Comparison of ENCODE assay signal across 18 mouse cellular contexts in the genomic region with DNA sequence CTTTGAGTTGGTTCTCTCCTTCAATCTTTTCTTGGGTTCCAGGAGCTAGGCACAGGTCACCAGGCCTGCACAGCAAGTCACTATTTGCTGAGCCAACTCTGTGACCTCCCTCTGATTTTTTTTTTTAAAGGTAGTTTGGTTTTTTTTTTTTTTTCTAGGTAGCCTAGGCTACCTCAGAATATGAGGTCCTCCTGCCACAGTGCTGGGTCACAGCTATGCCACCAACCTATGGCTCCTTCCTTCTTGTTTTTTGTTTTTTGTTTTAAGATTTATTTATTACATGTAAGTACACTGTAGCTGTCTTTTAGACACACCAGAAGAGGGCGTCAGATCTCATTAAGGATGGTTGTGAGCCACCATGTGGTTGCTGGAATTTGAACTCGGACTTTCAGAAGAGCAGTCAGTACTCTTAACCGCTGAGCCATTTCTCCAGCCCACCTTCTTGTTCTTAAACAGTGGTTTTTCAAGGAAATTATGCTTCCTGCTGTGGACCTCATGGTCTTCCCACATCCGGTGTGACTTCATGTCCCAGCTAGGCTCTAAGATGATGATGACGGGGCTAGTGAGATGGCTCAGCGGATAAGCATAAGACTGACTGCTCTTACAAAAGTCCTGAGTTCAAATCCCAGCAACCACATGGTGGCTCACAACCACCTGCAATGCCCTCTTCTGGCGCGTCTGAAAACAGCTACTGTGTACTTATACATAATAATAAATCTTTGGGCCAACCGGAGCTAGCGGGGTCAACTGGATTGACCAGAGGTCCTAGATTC. TPM values are rescaled to one million over a fixed set of nuclear protein-coding genes. Genes with fewer than 3 reads are reported as not detected.
DNase-seq lines count a peak whose midpoint lies in the region; ATAC-seq and TF ChIP-seq lines count a peak whose summit lies in the region.
"Had no signal": no experiment of that assay in that cellular context is flagged by ENCODE, and none has a peak within 500 bp of the region (broad histone marks: within the 10 kb centered on the region; RNA-seq: fewer than 3 reads in every experiment).

No protein-coding gene starts in this region.

- H3K27ac ChIP-seq in liver, embryonic 14.5 days = no peak overlapping the region
- H3K27ac ChIP-seq in ES-E14 (ENCODE audit: insufficient read depth, low read depth, low read length, poor library complexity, severe bottlenecking) = no peak overlapping the region
- H3K27ac ChIP-seq in neural tube, embryonic 15.5 days (replicated peaks) = no peak overlapping the region
- H3K27ac ChIP-seq: forebrain, embryonic 12.5 days; limb, embryonic 13.5 days; neural tube, embryonic 13.5 days had no signal

- in situ Hi-C loops in ES-E14 (cut with MboI; ENCODE audit: low sequenced_read_pairs in 2 of 2, unreplicated experiment in 2 of 2) = no loop called here

- TF ChIP-seq EP300 in liver, embryonic 14.5 days (IDR thresholded peaks at IDR 0.05; ENCODE audit: low read depth) = no peak

- no peak overlapping the region for H3K4me3 ChIP-seq in liver, embryonic 14.5 days (ENCODE audit: insufficient read depth in 1 of 2, low read depth in 2 of 2, low read length in 2 of 2)
- H3K4me3 ChIP-seq in ES-E14 (ENCODE audit: insufficient read depth in 1 of 2, low read depth in 1 of 2, low read length in 2 of 2, poor library complexity in 1 of 2, severe bottlenecking in 1 of 2) = no peak overlapping the region
- H3K4me3 ChIP-seq in neural tube, embryonic 15.5 days (replicated peaks) = no peak overlapping the region
- H3K4me3 ChIP-seq: forebrain, embryonic 12.5 days; limb, embryonic 13.5 days; neural tube, embryonic 13.5 days had no signal

- H3K9ac ChIP-seq in liver, embryonic 14.5 days (replicated peaks) = no peak overlapping the region
- H3K9ac ChIP-seq in ES-E14 (ENCODE audit: insufficient read depth, low read depth, low read length, poor library complexity, severe bottlenecking) = no peak overlapping the region
- no peak overlapping the region for H3K9ac ChIP-seq in neural tube, embryonic 15.5 days (replicated peaks)
- H3K9ac ChIP-seq: forebrain, embryonic 12.5 days; limb, embryonic 13.5 days; neural tube, embryonic 13.5 days had no signal

- no peaks in the 10 kb centered on the region for H3K27me3 ChIP-seq in liver, embryonic 14.5 days (ENCODE audit: control insufficient read depth, insufficient read depth, low read length)
- H3K27me3 ChIP-seq in neural tube, embryonic 15.5 days (replicated peaks) = no peaks in the 10 kb centered on the region
- H3K27me3 ChIP-seq: forebrain, embryonic 12.5 days; limb, embryonic 13.5 days; neural tube, embryonic 13.5 days had no signal

- peaks cover 3 to 60% of the 10 kb centered on the region in 2 experiments; a peak in 3 of 4 replicates for H3K4me1 ChIP-seq in liver, embryonic 14.5 days (replicated peaks; ENCODE audit: control insufficient read depth in 2 of 2, insufficient read depth in 2 of 2, low read length in 1 of 2)
- no peaks in the 10 kb centered on the region; a peak in 1 of 4 replicates for H3K4me1 ChIP-seq in ES-E14 (ENCODE audit: control insufficient read depth in 2 of 2, insufficient read depth in 2 of 2, low read length in 2 of 2, poor library complexity in 1 of 2)
- H3K4me1 ChIP-seq in neural tube, embryonic 15.5 days = peaks cover 31% of the 10 kb centered on the region

- H3K36me3 ChIP-seq in liver, embryonic 14.5 days (replicated peaks; ENCODE audit: control insufficient read depth, insufficient read depth, low read depth) = no peaks in the 10 kb centered on the region
- no peaks in the 10 kb centered on the region; the same call in 1 of the 2 replicates for H3K36me3 ChIP-seq in ES-E14 (ENCODE audit: control insufficient read depth, insufficient read depth, low read length, poor library complexity, severe bottlenecking)
- no peaks in the 10 kb centered on the region; the same call in 1 of the 2 replicates for H3K36me3 ChIP-seq in neural tube, embryonic 15.5 days
- H3K36me3 ChIP-seq: forebrain, embryonic 12.5 days; neural tube, embryonic 13.5 days had no signal

- no peak for DNase-seq in liver, embryonic 14.5 days (ENCODE audit: low read depth in 3 of 3, low spot score in 3 of 3)
- no peak for DNase-seq in liver
- DNase-seq in CD4-positive helper T cell, adult 2 months (ENCODE audit: low read depth, low spot score) = peak; percentile 84
- DNase-seq in ES-E14 (ENCODE audit: low read depth, low spot score) = no peak
- no peak for DNase-seq in cerebellum, adult 8-10 months
- DNase-seq in right cerebral cortex, postnatal 36 days (ENCODE audit: low spot score in 2 of 2) = no peak
- DNase-seq: adrenal gland, postnatal 14 days; cerebellum, postnatal 36 days; heart, adult 18-20 months; heart, postnatal 14 days; kidney, postnatal 25 days; layer of hippocampus, postnatal 36 days; midbrain, embryonic 14.5 days had no signal

- TF ChIP-seq CTCF in liver, embryonic 14.5 days (IDR thresholded peaks at IDR 0.05; ENCODE audit: low read depth) = peak; percentile 27

- ATAC-seq in liver, embryonic 14.5 days (ENCODE audit: insufficient read depth) = no peak
- peak; percentile 55 to 77 for ATAC-seq in hematopoietic stem cell, adult 5-6 weeks (replicated peaks in 1 of 2; ENCODE audit: insufficient read depth in 1 of 2, low FRiP score in 2 of 2, low TSS enrichment in 1 of 2, low read depth in 1 of 2, poor library complexity in 2 of 2, severe bottlenecking in 2 of 2)
- no peak for ATAC-seq in neural tube, embryonic 15.5 days (ENCODE audit: low FRiP score)

- WGBS in liver, embryonic 14.5 days (ENCODE audit: insufficient replicate concordance) = 44% methylated on average over 10 of the region's 10 CpGs
- WGBS in neural tube, embryonic 15.5 days = 90% methylated on average over 10 of the region's 10 CpGs

- no peaks in the 10 kb centered on the region for H3K9me3 ChIP-seq in liver, embryonic 14.5 days (ENCODE audit: control insufficient read depth, low read length)
- no peaks in the 10 kb centered on the region for H3K9me3 ChIP-seq in ES-E14 (ENCODE audit: control insufficient read depth, insufficient read depth, low read depth, low read length)
- H3K9me3 ChIP-seq in neural tube, embryonic 15.5 days (replicated peaks) = no peaks in the 10 kb centered on the region
- H3K9me3 ChIP-seq: forebrain, embryonic 12.5 days; limb, embryonic 13.5 days; neural tube, embryonic 13.5 days had no signal

- H3K4me2 ChIP-seq in liver, embryonic 14.5 days (ENCODE audit: low read depth) = no peak overlapping the region
- no peak overlapping the region for H3K4me2 ChIP-seq in neural tube, embryonic 15.5 days
- H3K4me2 ChIP-seq: forebrain, embryonic 12.5 days; limb, embryonic 13.5 days; neural tube, embryonic 13.5 days had no signal

TF ChIP-seq in ES-E14, 5 proteins besides CTCF, POLR2A, EP300 and RAD21:
- peak; percentile 85 for TF ChIP-seq ZNF384 (IDR thresholded peaks at IDR 0.05; ENCODE audit: low read depth, low read length)
- TF ChIP-seq CHD2 (IDR thresholded peaks at IDR 0.05; ENCODE audit: low read depth, low read length) = no peak
TF ChIP-seq in ES-E14: peak in this region for 1.

RNA-seq across cellular contexts. Expression of a gene that starts 10.3 kb away (rescaled TPM):
- polyA plus RNA-seq in liver, embryonic 14.5 days (2012; rRNA removed) = 8.9 and 9.6 TPM in 2 replicates
- polyA plus RNA-seq in liver, embryonic 14.5 days (2014; fragmentation: Nextera tagmentation; extraction: Ambion mirVana) = 7.7 and 9.2 TPM in 2 replicates
- total RNA-seq in ES-E14 (2012; rRNA removed) = 15.8 and 16.1 TPM in 2 replicates
- total RNA-seq in hematopoietic stem cell, adult 5-6 weeks (2017) = 9.2 and 14.3 TPM in 2 replicates
- polyA plus RNA-seq in neural tube, embryonic 15.5 days (2015; fragmentation: Nextera tagmentation; extraction: Ambion mirVana) = 14.7 and 19.2 TPM in 2 replicates

RNA-seq across cellular contexts. Expression of a gene that starts 21.8 kb away (rescaled TPM):
- 28.9 and 30.8 TPM in 2 replicates for polyA plus RNA-seq in liver, embryonic 14.5 days (2012; rRNA removed)
- polyA plus RNA-seq in liver, embryonic 14.5 days (2014; fragmentation: Nextera tagmentation; extraction: Ambion mirVana) = 32.6 and 33.3 TPM in 2 replicates
- 27.9 and 35.3 TPM in 2 replicates for total RNA-seq in ES-E14 (2012; rRNA removed)
- total RNA-seq in hematopoietic stem cell, adult 5-6 weeks (2017) = 66.1 and 70.0 TPM in 2 replicates
- 44.4 and 51.1 TPM in 2 replicates for polyA plus RNA-seq in neural tube, embryonic 15.5 days (2015; fragmentation: Nextera tagmentation; extraction: Ambion mirVana)

RNA-seq across cellular contexts. Expression of a gene that starts 22.1 kb away (rescaled TPM):
- 140 and 149 TPM in 2 replicates for polyA plus RNA-seq in liver, embryonic 14.5 days (2012; rRNA removed)
- polyA plus RNA-seq in liver, embryonic 14.5 days (2014; fragmentation: Nextera tagmentation; extraction: Ambion mirVana) = 114 and 135 TPM in 2 replicates
- total RNA-seq in ES-E14 (2012; rRNA removed) = 252 and 256 TPM in 2 replicates
- total RNA-seq in hematopoietic stem cell, adult 5-6 weeks (2017) = 112 and 114 TPM in 2 replicates
- polyA plus RNA-seq in neural tube, embryonic 15.5 days (2015; fragmentation: Nextera tagmentation; extraction: Ambion mirVana) = 381 and 389 TPM in 2 replicates

RNA-seq across cellular contexts. Expression of a gene that starts 39.0 kb away (rescaled TPM):
- polyA plus RNA-seq in liver, embryonic 14.5 days (2012; rRNA removed) = 553 and 870 TPM in 2 replicates
- 738 and 773 TPM in 2 replicates for polyA plus RNA-seq in liver, embryonic 14.5 days (2014; fragmentation: Nextera tagmentation; extraction: Ambion mirVana)
- 3,214 and 4,257 TPM in 2 replicates for total RNA-seq in ES-E14 (2012; rRNA removed)
- total RNA-seq in hematopoietic stem cell, adult 5-6 weeks (2017) = 2,498 and 4,881 TPM in 2 replicates
- 653 and 714 TPM in 2 replicates for polyA plus RNA-seq in neural tube, embryonic 15.5 days (2015; fragmentation: Nextera tagmentation; extraction: Ambion mirVana)

RNA-seq across cellular contexts. Expression of a gene that starts 43.0 kb away (rescaled TPM):
- 55.1 and 71.6 TPM in 2 replicates for polyA plus RNA-seq in liver, embryonic 14.5 days (2012; rRNA removed)
- polyA plus RNA-seq in liver, embryonic 14.5 days (2014; fragmentation: Nextera tagmentation; extraction: Ambion mirVana) = 72.0 and 74.2 TPM in 2 replicates
- total RNA-seq in ES-E14 (2012; rRNA removed) = 125 and 130 TPM in 2 replicates
- total RNA-seq in hematopoietic stem cell, adult 5-6 weeks (2017) = 32.8 and 38.3 TPM in 2 replicates
- polyA plus RNA-seq in neural tube, embryonic 15.5 days (2015; fragmentation: Nextera tagmentation; extraction: Ambion mirVana) = 165 and 181 TPM in 2 replicates

Comparison
In these comparisons a context has a peak if more than half of its experiments do, and no peak if none do; other contexts are left out.
1. ATAC-seq: peak in hematopoietic stem cell, adult 5-6 weeks (2 of 2); none in liver, embryonic 14.5 days (single experiment) and neural tube, embryonic 15.5 days (single experiment).